Comparison of ENCODE assay signal across 9 mouse cellular contexts in genomic region chr7:111182319-111182718, GRCm38 (mm10).
DNase-seq lines count a peak whose midpoint lies in the region; ATAC-seq lines count a peak whose summit lies in the region.
"Had no signal": no experiment of that assay in that cellular context is flagged by ENCODE, and none has a peak within 500 bp of the region (broad histone marks: within the 10 kb centered on the region; RNA-seq: fewer than 3 reads in every experiment).

No protein-coding gene starts in this region.

- H3K9ac ChIP-seq in embryonic facial prominence, embryonic 15.5 days: no peak overlapping the region
- no peak overlapping the region for H3K9ac ChIP-seq in hindbrain, embryonic 11.5 days (ENCODE audit: low read depth, low read length)
- no peak overlapping the region for H3K9ac ChIP-seq in midbrain, embryonic 11.5 days (ENCODE audit: low read length)
- no peak overlapping the region for H3K9ac ChIP-seq in stomach, embryonic 16.5 days (ENCODE audit: low read length)

- H3K4me1 ChIP-seq in embryonic facial prominence, embryonic 15.5 days: peaks cover 11% of the 10 kb centered on the region
- H3K4me1 ChIP-seq in hindbrain, embryonic 11.5 days (replicated peaks; ENCODE audit: control insufficient read depth, insufficient read depth, low read length): no peaks in the 10 kb centered on the region
- H3K4me1 ChIP-seq in midbrain, embryonic 11.5 days (ENCODE audit: control insufficient read depth, insufficient read depth, low read length): no peaks in the 10 kb centered on the region
- peaks cover 6% of the 10 kb centered on the region; the same call in 1 of the 2 replicates for H3K4me1 ChIP-seq in stomach, embryonic 16.5 days (ENCODE audit: control insufficient read depth, insufficient read depth, low read length)

- H3K9me3 ChIP-seq in embryonic facial prominence, embryonic 15.5 days (replicated peaks): no peaks in the 10 kb centered on the region
- no peaks in the 10 kb centered on the region for H3K9me3 ChIP-seq in hindbrain, embryonic 11.5 days (ENCODE audit: control insufficient read depth, low read length)
- H3K9me3 ChIP-seq in midbrain, embryonic 11.5 days (ENCODE audit: control insufficient read depth, low read length): no peaks in the 10 kb centered on the region
- H3K9me3 ChIP-seq in stomach, embryonic 16.5 days (replicated peaks; ENCODE audit: control insufficient read depth, low read length): no peaks in the 10 kb centered on the region
- H3K9me3 ChIP-seq: megakaryocyte, embryonic 14.5 days had no signal

- no peaks in the 10 kb centered on the region for H3K27me3 ChIP-seq in embryonic facial prominence, embryonic 15.5 days
- no peaks in the 10 kb centered on the region for H3K27me3 ChIP-seq in hindbrain, embryonic 11.5 days (ENCODE audit: control insufficient read depth, insufficient read depth, low read length)
- no peaks in the 10 kb centered on the region for H3K27me3 ChIP-seq in midbrain, embryonic 11.5 days (ENCODE audit: control insufficient read depth, insufficient read depth, low read length)
- no peaks in the 10 kb centered on the region for H3K27me3 ChIP-seq in stomach, embryonic 16.5 days (ENCODE audit: control insufficient read depth, insufficient read depth, low read length)

- peak; percentile 70 to 74 for DNase-seq in left cerebral cortex, adult 18-20 months (ENCODE audit: low spot score in 2 of 2)
- no peak for DNase-seq in left cerebral cortex, adult 11 months (ENCODE audit: low spot score)
- peak; percentile 77 for DNase-seq in adrenal gland, postnatal 10 days
- DNase-seq in hindbrain, embryonic 11.5 days (ENCODE audit: low spot score): peak; percentile 71
- DNase-seq in layer of hippocampus, postnatal 25 days (ENCODE audit: extremely low spot score in 1 of 2, low spot score in 1 of 2): peak; percentile 38 to 77
- peak; percentile 92 for DNase-seq in midbrain, embryonic 11.5 days (ENCODE audit: low spot score, missing footprints)

- no peak overlapping the region for H3K4me3 ChIP-seq in embryonic facial prominence, embryonic 15.5 days (replicated peaks)
- H3K4me3 ChIP-seq in hindbrain, embryonic 11.5 days (ENCODE audit: low read depth, low read length): no peak overlapping the region
- H3K4me3 ChIP-seq in midbrain, embryonic 11.5 days (ENCODE audit: low read depth, low read length): no peak overlapping the region
- no peak overlapping the region for H3K4me3 ChIP-seq in stomach, embryonic 16.5 days (replicated peaks; ENCODE audit: low read length)
- H3K4me3 ChIP-seq: megakaryocyte, embryonic 14.5 days had no signal

- peak; percentile 15; the same call in 1 of the 2 replicates for ATAC-seq in embryonic facial prominence, embryonic 15.5 days (ENCODE audit: insufficient number of reproducible peaks, low FRiP score, low TSS enrichment, low read depth)
- ATAC-seq in hindbrain, embryonic 11.5 days (ENCODE audit: low FRiP score): no peak
- peak; percentile 69; the same call in 1 of the 2 replicates for ATAC-seq in midbrain, embryonic 11.5 days (ENCODE audit: low FRiP score)
- peak; percentile 65 for ATAC-seq in stomach, embryonic 16.5 days (ENCODE audit: insufficient read depth, low FRiP score)

- no peaks in the 10 kb centered on the region for H3K36me3 ChIP-seq in embryonic facial prominence, embryonic 15.5 days
- no peaks in the 10 kb centered on the region for H3K36me3 ChIP-seq in hindbrain, embryonic 11.5 days (ENCODE audit: control insufficient read depth, insufficient read depth, low read length)
- H3K36me3 ChIP-seq in midbrain, embryonic 11.5 days (ENCODE audit: control insufficient read depth, insufficient read depth, low read length): no peaks in the 10 kb centered on the region
- H3K36me3 ChIP-seq in stomach, embryonic 16.5 days (ENCODE audit: control insufficient read depth, insufficient read depth, low read length): no peaks in the 10 kb centered on the region

- H3K4me2 ChIP-seq in embryonic facial prominence, embryonic 15.5 days (replicated peaks): no peak overlapping the region
- H3K4me2 ChIP-seq in hindbrain, embryonic 11.5 days (replicated peaks; ENCODE audit: low read depth, low read length): no peak overlapping the region
- H3K4me2 ChIP-seq in midbrain, embryonic 11.5 days: no peak overlapping the region
- H3K4me2 ChIP-seq in stomach, embryonic 16.5 days (ENCODE audit: low read depth, low read length): no peak overlapping the region

- WGBS in embryonic facial prominence, embryonic 15.5 days: 60% methylated on average over 3 of the region's 3 CpGs
- WGBS in hindbrain, embryonic 11.5 days: 79% methylated on average over 3 of the region's 3 CpGs
- WGBS in midbrain, embryonic 11.5 days: 73% methylated on average over 3 of the region's 3 CpGs
- WGBS in stomach, embryonic 16.5 days: 46% methylated on average over 3 of the region's 3 CpGs

- H3K27ac ChIP-seq in embryonic facial prominence, embryonic 15.5 days (replicated peaks): no peak overlapping the region
- no peak overlapping the region for H3K27ac ChIP-seq in hindbrain, embryonic 11.5 days (ENCODE audit: low read depth, low read length)
- H3K27ac ChIP-seq in midbrain, embryonic 11.5 days (ENCODE audit: low read depth, low read length): no peak overlapping the region
- no peak overlapping the region for H3K27ac ChIP-seq in stomach, embryonic 16.5 days (ENCODE audit: low read length)
